Mouse (Mus musculus): ENCODE measurements around the gene Ildr2. TPM values are rescaled to one million over a fixed set of nuclear protein-coding genes. Genes with fewer than 3 reads are reported as not detected.

Ildr2 gene
- polyA plus RNA-seq, 1 experiment from 2014 or later, result 6.5 TPM

GRCm38 (mm10) chr1:166286231-166286630 is 32.3 kb downstream of the Ildr2 start:
- Histone ChIP-seq H3K36me3 (no peaks in the 10 kb centered on the region), H3K27ac (peak overlapping the region; percentile 67), H3K27me3 (no peaks in the 10 kb centered on the region), H3K9ac (replicated peaks) (no peak overlapping the region), H3K4me1 (replicated peaks) (peaks cover 63% of the 10 kb centered on the region), H3K9me3 (no peaks in the 10 kb centered on the region), H3K4me2 (replicated peaks) (no peak overlapping the region; the same call in 1 of the 2 replicates), H3K4me3 (replicated peaks) (no peak overlapping the region)
- no peak for ATAC-seq
- WGBS, result 39% methylated on average over 9 of the region's 9 CpGs

GRCm38 (mm10) chr1:166290562-166290961 is 36.6 kb downstream of the Ildr2 start:
- Histone ChIP-seq H3K36me3 (0 out of 2 replicates have a peak, but pooled peaks cover 3% of the 10 kb centered on the region), H3K4me3 (replicated peaks) (no peak overlapping the region), H3K27me3 (no peaks in the 10 kb centered on the region), H3K4me1 (replicated peaks) (peaks cover 21% of the 10 kb centered on the region), H3K9me3 (no peaks in the 10 kb centered on the region), H3K4me2 (replicated peaks) (no peak overlapping the region), H3K27ac (no peak overlapping the region), H3K9ac (replicated peaks) (no peak overlapping the region)
- ATAC-seq, result no peak
- WGBS, result 91% methylated on average over 6 of the region's 6 CpGs

GRCm38 (mm10) chr1:166293086-166293485 is 39.1 kb downstream of the Ildr2 start:
- H3K27me3 ChIP-seq, result no peaks in the 10 kb centered on the region
- no peak for ATAC-seq
- peaks cover 3% of the 10 kb centered on the region; the same call in 1 of the 2 replicates for H3K4me1 ChIP-seq (replicated peaks)
- WGBS, result 93% methylated on average over 3 of the region's 3 CpGs
- 0 out of 2 replicates have a peak, but pooled peaks cover 8% of the 10 kb centered on the region for H3K36me3 ChIP-seq
- no peak overlapping the region for H3K4me2 ChIP-seq (replicated peaks)
- no peaks in the 10 kb centered on the region for H3K9me3 ChIP-seq
- no peak overlapping the region for H3K27ac ChIP-seq
- H3K9ac ChIP-seq (replicated peaks), result no peak overlapping the region
- no peak overlapping the region for H3K4me3 ChIP-seq (replicated peaks)

GRCm38 (mm10) chr1:166295548-166295947 is 41.6 kb downstream of the Ildr2 start:
- ATAC-seq, result peak; percentile 53; the same call in 1 of the 2 replicates
- no peaks in the 10 kb centered on the region for H3K9me3 ChIP-seq
- H3K9ac ChIP-seq (replicated peaks), result no peak overlapping the region
- no peak overlapping the region for H3K27ac ChIP-seq
- no peaks in the 10 kb centered on the region for H3K27me3 ChIP-seq
- no peak overlapping the region for H3K4me2 ChIP-seq (replicated peaks)
- WGBS, result 80% methylated on average over 7 of the region's 7 CpGs
- H3K4me1 ChIP-seq (replicated peaks), result peaks cover 3% of the 10 kb centered on the region; the same call in 1 of the 2 replicates
- no peak overlapping the region for H3K4me3 ChIP-seq (replicated peaks)
- 0 out of 2 replicates have a peak, but pooled peaks cover 8% of the 10 kb centered on the region for H3K36me3 ChIP-seq

GRCm38 (mm10) chr1:166296371-166296770 is 42.4 kb downstream of the Ildr2 start:
- no peaks in the 10 kb centered on the region for H3K9me3 ChIP-seq
- no peak overlapping the region for H3K9ac ChIP-seq (replicated peaks)
- H3K4me2 ChIP-seq (replicated peaks), result no peak overlapping the region
- WGBS, result 94% methylated on average over 9 of the region's 9 CpGs
- no peak overlapping the region for H3K27ac ChIP-seq
- no peaks in the 10 kb centered on the region; the same call in 1 of the 2 replicates for H3K4me1 ChIP-seq (replicated peaks)
- 0 out of 2 replicates have a peak, but pooled peaks cover 8% of the 10 kb centered on the region for H3K36me3 ChIP-seq
- H3K27me3 ChIP-seq, result no peaks in the 10 kb centered on the region
- H3K4me3 ChIP-seq (replicated peaks), result no peak overlapping the region
- ATAC-seq, result no peak

GRCm38 (mm10) chr1:166296971-166297370 is 43.0 kb downstream of the Ildr2 start:
- ATAC-seq, result no peak
- 0 out of 2 replicates have a peak, but pooled peaks cover 8% of the 10 kb centered on the region for H3K36me3 ChIP-seq
- H3K4me3 ChIP-seq (replicated peaks), result no peak overlapping the region
- H3K4me2 ChIP-seq (replicated peaks), result no peak overlapping the region
- no peak overlapping the region for H3K9ac ChIP-seq (replicated peaks)
- H3K9me3 ChIP-seq, result no peaks in the 10 kb centered on the region
- no peaks in the 10 kb centered on the region for H3K27me3 ChIP-seq
- H3K4me1 ChIP-seq (replicated peaks), result no peaks in the 10 kb centered on the region; the same call in 1 of the 2 replicates
- no peak overlapping the region for H3K27ac ChIP-seq
- 72% methylated on average over 8 of the region's 8 CpGs for WGBS

- no peak for ATAC-seq
- Histone ChIP-seq H3K4me1 (replicated peaks) (peaks cover 2% of the 10 kb centered on the region), H3K27me3 (no peaks in the 10 kb centered on the region), H3K4me3 (replicated peaks) (no peak overlapping the region), H3K27ac (no peak overlapping the region), H3K36me3 (0 out of 2 replicates have a peak, but pooled peaks cover 8% of the 10 kb centered on the region), H3K4me2 (replicated peaks) (no peak overlapping the region), H3K9me3 (no peaks in the 10 kb centered on the region), H3K9ac (replicated peaks) (no peak overlapping the region)
- 84% methylated on average over 15 of the region's 15 CpGs for WGBS
Measured at GRCm38 (mm10) chr1:166297499-166298111, 43.7 kb downstream of the Ildr2 start.

- no peak overlapping the region for H3K4me3 ChIP-seq (replicated peaks)
- no peak overlapping the region for H3K4me2 ChIP-seq (replicated peaks)
- ATAC-seq, result no peak
- no peak overlapping the region for H3K9ac ChIP-seq (replicated peaks)
- WGBS, result 88% methylated on average over 2 of the region's 2 CpGs
- no peaks in the 10 kb centered on the region for H3K9me3 ChIP-seq
- peaks cover 2% of the 10 kb centered on the region for H3K4me1 ChIP-seq (replicated peaks)
- H3K27me3 ChIP-seq, result no peaks in the 10 kb centered on the region
- H3K27ac ChIP-seq, result no peak overlapping the region
- H3K36me3 ChIP-seq, result 0 out of 2 replicates have a peak, but pooled peaks cover 10% of the 10 kb centered on the region
Measured at GRCm38 (mm10) chr1:166298884-166299283, 44.9 kb downstream of the Ildr2 start.

GRCm38 (mm10) chr1:166299821-166300220 is 45.9 kb downstream of the Ildr2 start:
- Histone ChIP-seq H3K4me3 (replicated peaks) (no peak overlapping the region), H3K9me3 (no peaks in the 10 kb centered on the region), H3K9ac (replicated peaks) (no peak overlapping the region), H3K4me2 (replicated peaks) (no peak overlapping the region), H3K27me3 (no peaks in the 10 kb centered on the region), H3K36me3 (0 out of 2 replicates have a peak, but pooled peaks cover 11% of the 10 kb centered on the region), H3K27ac (no peak overlapping the region), H3K4me1 (replicated peaks) (peaks cover 2% of the 10 kb centered on the region)
- ATAC-seq, result no peak
- 92% methylated on average over 8 of the region's 8 CpGs for WGBS

GRCm38 (mm10) chr1:166300526-166300925 is 46.6 kb downstream of the Ildr2 start:
- no peak for ATAC-seq
- Histone ChIP-seq H3K9me3 (no peaks in the 10 kb centered on the region), H3K27me3 (no peaks in the 10 kb centered on the region), H3K4me2 (replicated peaks) (no peak overlapping the region), H3K36me3 (0 out of 2 replicates have a peak, but pooled peaks cover 10% of the 10 kb centered on the region), H3K4me1 (replicated peaks) (peaks cover 2% of the 10 kb centered on the region), H3K9ac (replicated peaks) (no peak overlapping the region), H3K4me3 (replicated peaks) (no peak overlapping the region), H3K27ac (no peak overlapping the region)
- 87% methylated on average over 3 of the region's 3 CpGs for WGBS

- Histone ChIP-seq H3K27ac (no peak overlapping the region), H3K27me3 (peaks cover 13% of the 10 kb centered on the region), H3K36me3 (0 out of 2 replicates have a peak, but pooled peaks cover 4% of the 10 kb centered on the region), H3K4me1 (replicated peaks) (peaks cover 16% of the 10 kb centered on the region), H3K4me3 (replicated peaks) (no peak overlapping the region), H3K9me3 (no peaks in the 10 kb centered on the region), H3K9ac (replicated peaks) (no peak overlapping the region), H3K4me2 (replicated peaks) (no peak overlapping the region)
- 74% methylated on average over 8 of the region's 8 CpGs for WGBS
- ATAC-seq, result no peak
Measured at GRCm38 (mm10) chr1:166304352-166305240, 50.7 kb downstream of the Ildr2 start.

- H3K36me3 ChIP-seq, result peaks cover 19% of the 10 kb centered on the region
- H3K9ac ChIP-seq (replicated peaks), result peak overlapping the region; percentile 78
- H3K9me3 ChIP-seq, result no peaks in the 10 kb centered on the region
- peaks cover 18% of the 10 kb centered on the region for H3K4me1 ChIP-seq (replicated peaks)
- H3K4me3 ChIP-seq (replicated peaks), result peak overlapping the region; percentile 56
- H3K27ac ChIP-seq, result peak overlapping the region; percentile 68; the same call in 1 of the 2 replicates
- H3K27me3 ChIP-seq, result peaks cover 13% of the 10 kb centered on the region
- peak overlapping the region; percentile 82 for H3K4me2 ChIP-seq (replicated peaks)
- no peak for ATAC-seq
- 27% methylated on average over 5 of the region's 5 CpGs for WGBS
Measured at GRCm38 (mm10) chr1:166308471-166308850, 54.5 kb downstream of the Ildr2 start.
